Mouse (Mus musculus): Measurements from ENCODE around the gene Pde4a. TPM values are rescaled to one million over a fixed set of nuclear protein-coding genes. Genes with fewer than 3 reads are reported as not detected.

Gene Pde4a
- polyA plus RNA-seq (2011; ENCODE audit: insufficient read depth, insufficient read length, low read depth, missing spikeins) = 9.5 and 10.4 TPM in 2 replicates

- H3K36me3 ChIP-seq (ENCODE audit: control insufficient read depth, insufficient read depth, low read length, poor library complexity, severe bottlenecking) = no peaks in the 10 kb centered on the region
- H3K4me3 ChIP-seq (ENCODE audit: low read depth, low read length) = peak within 1 kb of the TSS; percentile 70
- no peak for TF ChIP-seq POLR2A (IDR thresholded peaks at IDR 0.05; ENCODE audit: insufficient read depth, low read length)
- TF ChIP-seq EP300 (IDR thresholded peaks at IDR 0.05; ENCODE audit: insufficient read depth, low read depth, low read length) = no peak
- peak; percentile 0 for TF ChIP-seq CTCF (IDR thresholded peaks at IDR 0.05; ENCODE audit: low read depth, low read length)
- H3K9me3 ChIP-seq (replicated peaks; ENCODE audit: control insufficient read depth, insufficient read depth, low read length, poor library complexity, severe bottlenecking) = no peaks in the 10 kb centered on the region
- peak within 1 kb of the TSS; percentile 85 for H3K9ac ChIP-seq (ENCODE audit: low read depth, poor library complexity, severe bottlenecking)
- peaks cover 5% of the 10 kb centered on the region for H3K27me3 ChIP-seq (ENCODE audit: control insufficient read depth, insufficient read depth, low read length, poor library complexity, severe bottlenecking)
- no peak within 1 kb of the TSS for H3K27ac ChIP-seq (ENCODE audit: insufficient read depth, low read length)
- no peaks in the 10 kb centered on the region for H3K4me1 ChIP-seq (ENCODE audit: control insufficient read depth, insufficient read depth, low read length)
Measured at GRCm38 (mm10) chr9:21165041-21165951, at the start of gene Pde4a. Gene Pde4a (plus strand): TSS chr9:21165714.

GRCm38 (mm10) chr9:21117073-21117472 is 48.4 kb upstream of the Pde4a start:
- Histone ChIP-seq H3K4me3 (ENCODE audit: low read depth, low read length) (no peak overlapping the region), H3K9me3 (replicated peaks; ENCODE audit: control insufficient read depth, insufficient read depth, low read length, poor library complexity, severe bottlenecking) (no peaks in the 10 kb centered on the region), H3K9ac (ENCODE audit: low read depth, poor library complexity, severe bottlenecking) (no peak overlapping the region), H3K27me3 (ENCODE audit: control insufficient read depth, insufficient read depth, low read length, poor library complexity, severe bottlenecking) (no peaks in the 10 kb centered on the region), H3K27ac (ENCODE audit: insufficient read depth, low read length) (no peak overlapping the region), H3K36me3 (ENCODE audit: control insufficient read depth, insufficient read depth, low read length, poor library complexity, severe bottlenecking) (no peaks in the 10 kb centered on the region), H3K4me1 (ENCODE audit: control insufficient read depth, insufficient read depth, low read length) (no peaks in the 10 kb centered on the region)
- TF ChIP-seq CTCF (IDR thresholded peaks at IDR 0.05; ENCODE audit: low read depth, low read length) (no peak), EP300 (IDR thresholded peaks at IDR 0.05; ENCODE audit: insufficient read depth, low read depth, low read length) (no peak), POLR2A (IDR thresholded peaks at IDR 0.05; ENCODE audit: insufficient read depth, low read length) (no peak)

DNA sequence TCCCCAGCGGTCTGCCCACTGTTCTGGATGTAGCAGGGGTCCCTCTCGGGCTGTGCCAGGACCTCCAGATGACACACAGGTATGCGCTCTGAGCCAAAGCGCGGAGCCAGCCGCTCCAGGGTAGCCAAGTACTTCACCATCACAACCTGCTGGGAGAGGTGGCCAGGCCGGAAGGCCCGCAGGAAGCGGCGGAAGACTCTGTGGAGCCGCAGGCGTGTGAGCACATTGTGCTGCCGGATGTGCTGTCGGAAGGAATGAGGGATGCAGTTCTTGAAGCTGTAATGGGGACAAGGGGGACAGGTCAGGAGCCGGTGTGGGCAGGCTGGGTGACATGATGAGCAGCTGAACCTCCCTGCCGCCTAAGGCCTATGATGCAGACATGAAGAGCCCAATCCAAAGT is 44.0 kb upstream of the Pde4a start:
- no peaks in the 10 kb centered on the region for H3K9me3 ChIP-seq (replicated peaks; ENCODE audit: control insufficient read depth, insufficient read depth, low read length, poor library complexity, severe bottlenecking)
- peak overlapping the region; percentile 44 for H3K9ac ChIP-seq (ENCODE audit: low read depth, poor library complexity, severe bottlenecking)
- no peaks in the 10 kb centered on the region for H3K4me1 ChIP-seq (ENCODE audit: control insufficient read depth, insufficient read depth, low read length)
- TF ChIP-seq CTCF (IDR thresholded peaks at IDR 0.05; ENCODE audit: low read depth, low read length) (no peak), EP300 (IDR thresholded peaks at IDR 0.05; ENCODE audit: insufficient read depth, low read depth, low read length) (no peak), POLR2A (IDR thresholded peaks at IDR 0.05; ENCODE audit: insufficient read depth, low read length) (no peak)
- no peak overlapping the region for H3K27ac ChIP-seq (ENCODE audit: insufficient read depth, low read length)
- H3K27me3 ChIP-seq (ENCODE audit: control insufficient read depth, insufficient read depth, low read length, poor library complexity, severe bottlenecking) = no peaks in the 10 kb centered on the region
- H3K36me3 ChIP-seq (ENCODE audit: control insufficient read depth, insufficient read depth, low read length, poor library complexity, severe bottlenecking) = no peaks in the 10 kb centered on the region
- peak overlapping the region; percentile 49 for H3K4me3 ChIP-seq (ENCODE audit: low read depth, low read length)

DNA sequence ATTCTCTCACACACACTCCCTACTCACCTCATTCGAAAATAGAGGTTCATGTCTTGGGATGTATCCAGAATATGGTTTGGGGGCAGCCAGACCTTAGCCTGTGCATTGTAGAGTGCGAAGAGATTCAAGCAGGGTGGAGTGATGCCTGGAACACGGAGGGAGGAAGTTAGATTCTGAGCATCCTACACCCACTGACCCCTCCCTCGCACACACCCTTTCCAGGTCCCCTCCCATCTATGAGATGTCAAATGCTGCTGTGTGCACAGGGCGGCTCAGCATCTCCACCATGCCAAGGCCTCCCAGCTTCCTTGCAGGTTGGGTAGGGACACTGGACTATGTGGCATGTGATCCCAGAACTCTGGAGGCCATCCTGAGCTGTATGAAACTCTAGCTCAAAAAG is 40.7 kb upstream of the Pde4a start:
- H3K27ac ChIP-seq (ENCODE audit: insufficient read depth, low read length) = no peak overlapping the region
- no peak overlapping the region for H3K4me3 ChIP-seq (ENCODE audit: low read depth, low read length)
- H3K36me3 ChIP-seq (ENCODE audit: control insufficient read depth, insufficient read depth, low read length, poor library complexity, severe bottlenecking) = no peaks in the 10 kb centered on the region
- no peak overlapping the region for H3K9ac ChIP-seq (ENCODE audit: low read depth, poor library complexity, severe bottlenecking)
- no peaks in the 10 kb centered on the region for H3K4me1 ChIP-seq (ENCODE audit: control insufficient read depth, insufficient read depth, low read length)
- TF ChIP-seq POLR2A (IDR thresholded peaks at IDR 0.05; ENCODE audit: insufficient read depth, low read length) = no peak
- TF ChIP-seq CTCF (IDR thresholded peaks at IDR 0.05; ENCODE audit: low read depth, low read length) = no peak
- no peak for TF ChIP-seq EP300 (IDR thresholded peaks at IDR 0.05; ENCODE audit: insufficient read depth, low read depth, low read length)
- H3K9me3 ChIP-seq (replicated peaks; ENCODE audit: control insufficient read depth, insufficient read depth, low read length, poor library complexity, severe bottlenecking) = no peaks in the 10 kb centered on the region
- H3K27me3 ChIP-seq (ENCODE audit: control insufficient read depth, insufficient read depth, low read length, poor library complexity, severe bottlenecking) = no peaks in the 10 kb centered on the region

- H3K4me1 ChIP-seq (ENCODE audit: control insufficient read depth, insufficient read depth, low read length) = no peaks in the 10 kb centered on the region
- TF ChIP-seq CTCF (IDR thresholded peaks at IDR 0.05; ENCODE audit: low read depth, low read length) = no peak
- TF ChIP-seq POLR2A (IDR thresholded peaks at IDR 0.05; ENCODE audit: insufficient read depth, low read length) = no peak
- TF ChIP-seq EP300 (IDR thresholded peaks at IDR 0.05; ENCODE audit: insufficient read depth, low read depth, low read length) = no peak
- H3K9ac ChIP-seq (ENCODE audit: low read depth, poor library complexity, severe bottlenecking) = no peak overlapping the region
- H3K4me3 ChIP-seq (ENCODE audit: low read depth, low read length) = no peak overlapping the region
- no peaks in the 10 kb centered on the region for H3K27me3 ChIP-seq (ENCODE audit: control insufficient read depth, insufficient read depth, low read length, poor library complexity, severe bottlenecking)
- H3K36me3 ChIP-seq (ENCODE audit: control insufficient read depth, insufficient read depth, low read length, poor library complexity, severe bottlenecking) = no peaks in the 10 kb centered on the region
- no peaks in the 10 kb centered on the region for H3K9me3 ChIP-seq (replicated peaks; ENCODE audit: control insufficient read depth, insufficient read depth, low read length, poor library complexity, severe bottlenecking)
- no peak overlapping the region for H3K27ac ChIP-seq (ENCODE audit: insufficient read depth, low read length)
Measured at GRCm38 (mm10) chr9:21125502-21126258, 39.8 kb upstream of the Pde4a start.

All from ES-Bruce4 (cell line).